Mouse (Mus musculus): Measurements from ENCODE around the gene Ugt1a6b. TPM values are rescaled to one million over a fixed set of nuclear protein-coding genes. Genes with fewer than 3 reads are reported as not detected.

Ugt1a6b gene
- polyA plus RNA-seq, 1 experiment from 2014 or later, result not detected

Other genes with a start within 250 kb of the Ugt1a6b start
- gene Dgkd, start 250.0 kb upstream of the Ugt1a6b start, polyA plus RNA-seq (2015; fragmentation: Nextera tagmentation; extraction: Ambion mirVana), result 40.7 and 45.4 TPM in 2 replicates
- gene Usp40, start 94.7 kb upstream of the Ugt1a6b start, polyA plus RNA-seq (2015; fragmentation: Nextera tagmentation; extraction: Ambion mirVana), result 20.4 and 22.5 TPM in 2 replicates
- gene Ugt1a10, start 47.9 kb upstream of the Ugt1a6b start, polyA plus RNA-seq (2015; fragmentation: Nextera tagmentation; extraction: Ambion mirVana), result not detected in 2 replicates
- 0.12 TPM in 1 of 2 replicates, not detected in the other for gene Ugt1a9, start 32.5 kb upstream of the Ugt1a6b start, polyA plus RNA-seq (2015; fragmentation: Nextera tagmentation; extraction: Ambion mirVana)
- not detected in 2 replicates for gene Ugt1a8, start 15.4 kb upstream of the Ugt1a6b start, polyA plus RNA-seq (2015; fragmentation: Nextera tagmentation; extraction: Ambion mirVana)
- gene Ugt1a7c, start 8.2 kb upstream of the Ugt1a6b start, polyA plus RNA-seq (2015; fragmentation: Nextera tagmentation; extraction: Ambion mirVana), result 1.5 and 3.7 TPM in 2 replicates
- 1.7 and 1.9 TPM in 2 replicates for gene Ugt1a6a, start 31.6 kb downstream of the Ugt1a6b start, polyA plus RNA-seq (2015; fragmentation: Nextera tagmentation; extraction: Ambion mirVana)
- gene Ugt1a5, start 62.8 kb downstream of the Ugt1a6b start, polyA plus RNA-seq (2015; fragmentation: Nextera tagmentation; extraction: Ambion mirVana), result not detected in 2 replicates
- not detected in 2 replicates for gene Ugt1a2, start 97.3 kb downstream of the Ugt1a6b start, polyA plus RNA-seq (2015; fragmentation: Nextera tagmentation; extraction: Ambion mirVana)
- 11.9 and 13.7 TPM in 2 replicates for gene Dnajb3, start 102.5 kb downstream of the Ugt1a6b start, polyA plus RNA-seq (2015; fragmentation: Nextera tagmentation; extraction: Ambion mirVana)
- gene Ugt1a1, start 108.7 kb downstream of the Ugt1a6b start, polyA plus RNA-seq (2015; fragmentation: Nextera tagmentation; extraction: Ambion mirVana), result 0.34 TPM in 1 of 2 replicates, not detected in the other
- gene Mroh2a, start 123.7 kb downstream of the Ugt1a6b start, polyA plus RNA-seq (2015; fragmentation: Nextera tagmentation; extraction: Ambion mirVana), result 0.41 and 0.69 TPM in 2 replicates
- 63.6 and 84.0 TPM in 2 replicates for gene Hjurp, start 174.4 kb downstream of the Ugt1a6b start, polyA plus RNA-seq (2015; fragmentation: Nextera tagmentation; extraction: Ambion mirVana)
- gene Trpm8, start 174.4 kb downstream of the Ugt1a6b start, polyA plus RNA-seq (2015; fragmentation: Nextera tagmentation; extraction: Ambion mirVana), result 0.11 and 0.14 TPM in 2 replicates